Mouse (Mus musculus) retina, adult 2 months (tissue): Measurements from ENCODE around the gene Otub2.
A peak's percentile ranks its signal among the peaks of the same experiment; 100 is the strongest.

Experiments
- DNase-seq: peaks from one replicate; pipeline ENCODE4 v3.0.0-alpha.2; 2012; ENCODE audit warnings: low read depth, low spot score

The Otub2 gene

GRCm38 (mm10) chr12:103388505-103389347 is at the start of gene Otub2:
Otub2 (plus strand) TSS chr12:103388682.
- DNase-seq = peak; percentile 95

DNA sequence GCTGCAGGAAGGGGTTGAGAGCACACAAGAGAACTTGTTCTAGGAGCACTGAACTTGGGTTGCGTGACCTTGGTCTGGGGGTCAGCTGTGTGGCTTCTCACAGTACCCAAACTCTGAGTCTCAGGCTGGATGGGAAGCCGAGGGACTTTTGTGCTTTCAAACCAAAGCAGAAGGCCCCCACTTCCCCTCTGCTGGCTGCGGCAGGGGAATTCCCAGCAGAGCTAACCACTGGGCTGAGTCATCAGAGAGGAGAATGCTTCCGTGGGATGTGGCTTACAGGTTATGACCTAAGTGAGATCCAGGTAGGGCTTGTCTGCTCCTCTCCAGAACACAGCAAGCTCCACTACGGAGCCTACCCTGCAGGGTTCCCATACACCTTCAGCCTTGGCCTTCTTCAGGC is 47.3 kb upstream of the Otub2 start:
- no peak for DNase-seq

DNA sequence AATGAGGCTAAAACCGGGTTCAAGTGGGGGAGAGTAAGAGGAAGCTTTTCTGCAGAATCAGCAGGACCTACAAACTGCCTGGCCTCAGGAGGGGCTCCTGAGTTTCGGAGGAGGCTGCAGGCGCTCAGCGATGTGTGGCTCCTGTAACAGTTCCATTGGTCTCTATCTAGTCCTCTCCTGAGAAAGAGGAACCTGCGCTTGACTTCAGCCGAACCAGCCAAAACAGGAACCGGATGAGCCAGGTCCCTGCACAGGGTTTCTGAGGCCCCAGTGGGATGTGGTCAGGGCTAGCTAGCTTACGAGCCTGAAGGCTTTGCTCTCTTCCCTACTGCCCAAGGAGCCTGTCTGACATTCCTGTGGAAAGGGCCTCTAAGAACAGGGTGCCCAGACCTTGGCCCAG is 45.0 kb upstream of the Otub2 start:
- no peak for DNase-seq

- DNase-seq = no peak
Observed at GRCm38 (mm10) chr12:103344934-103345333, 43.5 kb upstream of the Otub2 start.

DNA sequence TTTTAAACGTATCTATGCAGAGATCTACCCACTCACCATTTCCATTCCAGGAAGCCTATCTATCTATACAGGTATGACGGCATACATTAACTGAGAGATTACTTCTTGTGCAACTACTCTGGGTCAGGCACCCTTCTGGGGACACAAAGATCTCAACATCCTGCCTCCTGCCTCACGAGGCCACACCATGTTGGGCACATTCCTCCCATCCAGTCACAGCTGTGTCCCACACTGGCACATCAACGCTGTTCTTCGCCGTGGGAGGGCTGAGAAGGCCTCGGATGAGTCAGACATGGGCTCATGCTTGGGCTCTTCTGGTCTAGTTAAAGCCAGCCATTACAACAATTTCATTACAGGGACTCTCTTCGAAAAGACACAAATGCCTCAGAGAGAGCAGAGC is 41.5 kb upstream of the Otub2 start:
- DNase-seq = no peak

DNA sequence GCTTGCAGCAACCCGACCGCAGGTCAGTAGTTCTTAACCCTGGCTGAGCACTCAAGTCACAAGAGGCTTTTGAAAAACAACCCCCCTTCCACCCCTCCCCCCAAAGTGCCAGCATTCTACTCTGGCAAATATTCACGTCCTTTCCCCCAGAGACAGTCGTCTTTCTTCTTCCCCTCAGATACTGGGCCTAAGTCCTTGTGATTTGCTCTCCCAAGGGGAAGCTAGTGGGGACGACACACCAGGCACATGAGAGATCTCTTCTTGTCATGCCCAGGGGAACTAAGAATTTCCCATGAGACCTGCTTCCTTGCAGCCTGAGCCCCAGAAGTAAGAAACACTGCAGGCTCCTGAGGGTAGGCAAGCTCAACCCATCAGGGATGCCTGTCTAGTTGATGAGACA is 41.1 kb upstream of the Otub2 start:
- no peak for DNase-seq

DNA sequence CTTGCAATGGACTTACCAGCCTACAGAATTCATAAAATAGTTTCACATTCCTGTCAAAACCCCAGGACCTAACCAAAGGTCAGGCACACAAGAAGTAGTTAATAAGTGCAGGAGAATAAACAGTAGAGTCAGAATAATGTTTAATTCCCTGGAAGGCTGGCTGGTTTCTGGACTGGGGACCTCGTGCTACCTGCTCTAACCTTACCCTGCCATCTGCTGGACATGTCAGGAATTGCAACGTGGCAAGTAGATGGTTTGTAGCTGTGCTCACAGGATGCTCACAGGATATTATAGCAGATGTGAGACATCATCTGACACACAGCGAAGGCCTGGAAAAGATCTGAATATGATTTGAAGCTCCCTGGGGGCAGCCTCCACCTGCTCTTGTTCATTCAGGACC is 40.0 kb upstream of the Otub2 start:
- DNase-seq = peak; percentile 72

GRCm38 (mm10) chr12:103352735-103353134 is 35.7 kb upstream of the Otub2 start:
- DNase-seq = no peak

GRCm38 (mm10) chr12:103353538-103353937 is 34.9 kb upstream of the Otub2 start:
- no peak for DNase-seq

DNA sequence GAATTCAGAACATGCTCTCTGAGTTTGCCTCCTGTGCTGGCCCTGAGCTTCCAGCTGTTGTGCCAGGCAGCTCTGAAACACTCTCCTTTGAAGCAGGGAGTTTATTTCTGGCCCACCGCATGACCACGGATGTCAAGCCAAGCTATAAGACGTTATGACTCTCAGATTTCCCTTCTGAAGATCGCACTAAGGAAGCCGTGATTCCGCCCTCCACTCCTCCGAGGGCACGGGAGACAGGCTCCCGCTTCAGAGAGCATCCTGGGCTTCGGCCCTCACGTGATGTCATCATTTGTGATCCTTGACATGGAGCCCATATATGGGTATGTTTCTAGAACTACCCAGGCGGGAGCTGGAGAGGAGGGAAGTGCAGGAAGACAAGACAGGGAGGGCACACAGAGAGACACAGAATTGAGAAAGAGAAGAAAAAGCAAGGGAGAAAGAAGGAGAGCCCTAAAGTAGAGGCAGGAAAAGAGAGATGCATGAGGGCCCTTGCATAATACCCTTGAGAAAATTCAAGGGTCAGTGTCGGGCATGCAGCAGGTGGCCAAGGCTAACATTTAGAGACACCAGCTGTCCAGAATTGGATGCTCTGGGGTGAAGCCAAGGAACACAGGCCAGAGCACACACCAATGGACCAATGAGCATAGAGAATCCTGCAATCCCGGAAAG is 32.6 kb upstream of the Otub2 start, which contains the start of gene Asb2:
Gene Asb2, minus strand, starts transcription at position 256 of the 669 bp plus-strand sequence.
- DNase-seq = no peak

DNA sequence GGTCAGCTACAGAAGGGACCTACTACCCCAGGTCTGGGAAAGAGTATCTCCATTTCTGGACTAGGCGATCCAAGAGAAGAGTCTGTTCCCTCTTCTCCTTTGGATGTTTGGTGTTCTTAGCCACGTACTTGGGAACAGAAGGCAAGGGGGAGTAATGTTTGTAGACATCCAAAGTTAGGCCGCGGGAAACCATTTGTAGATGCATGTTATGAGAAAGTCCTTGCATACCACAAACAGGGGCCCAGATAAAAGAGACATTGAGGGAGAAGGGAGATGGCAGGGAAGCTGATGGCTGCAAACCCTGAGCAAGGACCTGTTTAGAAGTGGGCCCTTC is 32.1 kb upstream of the Otub2 start:
- no peak for DNase-seq

DNA sequence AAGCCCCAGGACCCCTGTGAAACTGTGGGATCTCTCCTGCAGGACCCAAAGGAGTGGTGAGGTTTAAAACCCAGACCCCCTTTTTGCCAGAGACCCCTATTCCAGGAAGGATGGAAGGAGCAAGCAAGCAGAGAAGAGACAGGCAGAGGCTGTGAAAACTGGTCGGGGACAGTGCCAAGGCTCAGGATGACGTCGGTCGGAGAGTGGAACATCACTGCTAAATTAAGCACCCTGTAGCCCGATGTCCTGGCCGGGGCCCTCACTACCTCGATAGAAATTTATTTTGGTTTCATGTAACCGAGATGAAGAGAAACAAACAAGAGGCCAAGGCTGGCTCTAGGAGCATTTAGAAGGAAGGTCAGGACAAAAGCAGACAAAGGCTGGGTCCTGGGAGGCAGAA is 30.3 kb upstream of the Otub2 start:
- no peak for DNase-seq

DNA sequence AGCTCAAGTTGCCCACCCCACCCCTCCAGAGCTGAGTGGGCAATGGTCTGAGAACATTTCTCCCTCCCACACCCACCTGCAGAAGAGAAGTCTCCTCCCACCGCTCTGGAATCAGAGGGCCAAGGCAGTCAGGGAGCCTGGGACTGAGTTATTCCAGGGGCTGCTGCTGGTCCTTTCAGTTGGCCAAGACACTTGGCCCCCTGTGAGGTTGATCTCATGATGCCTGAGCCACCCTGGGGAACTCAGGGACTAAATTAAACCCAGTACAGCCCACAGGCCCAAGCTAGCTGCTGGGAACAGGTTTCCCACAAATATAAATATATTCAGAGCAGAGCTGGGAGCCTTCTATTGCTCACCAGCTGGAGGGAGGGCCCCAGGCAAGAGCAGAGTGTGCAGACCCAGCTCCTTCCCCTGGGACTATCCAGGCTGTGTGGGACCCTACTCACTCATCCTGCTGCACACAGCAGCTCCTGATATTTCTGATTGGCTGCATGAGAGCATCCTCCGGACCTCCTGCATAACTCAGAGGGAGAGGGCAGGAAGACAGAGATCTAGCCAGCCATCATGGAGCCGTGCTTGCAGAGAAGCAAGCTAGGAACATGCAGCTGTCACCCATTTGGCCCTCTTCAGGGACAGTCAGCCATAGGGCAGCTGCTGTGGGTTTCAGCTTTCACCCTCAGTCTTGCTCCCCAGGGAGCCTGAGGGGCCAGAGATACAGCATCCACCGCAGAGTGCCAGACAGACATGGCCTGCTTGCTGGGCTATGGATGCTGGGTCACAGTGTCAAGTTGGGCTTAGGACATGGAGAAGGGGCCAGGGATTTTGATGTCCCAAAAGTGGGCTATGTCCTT is 29.3 kb upstream of the Otub2 start:
- DNase-seq = no peak

DNA sequence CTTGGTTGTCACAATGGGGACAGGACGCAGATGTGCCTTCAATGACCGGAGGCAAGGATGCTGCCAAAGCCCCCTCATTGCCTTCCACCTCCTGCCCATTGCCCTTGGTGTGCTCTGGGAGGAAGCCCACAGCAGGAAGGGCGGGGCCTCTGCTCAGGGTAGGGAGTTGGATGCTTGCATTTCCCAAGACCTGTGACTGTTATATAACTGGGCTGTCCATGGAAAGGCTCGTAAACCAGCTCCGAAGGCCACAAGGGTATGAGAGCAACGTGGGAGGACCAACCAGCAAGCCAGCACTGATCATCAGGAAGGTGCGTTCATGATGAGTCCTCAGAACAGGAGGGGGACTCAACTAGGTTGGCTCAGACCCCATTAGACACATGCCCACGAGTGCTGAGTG is 27.7 kb upstream of the Otub2 start:
- DNase-seq = no peak

GRCm38 (mm10) chr12:103361539-103362307 is 26.8 kb upstream of the Otub2 start:
- DNase-seq = no peak

DNA sequence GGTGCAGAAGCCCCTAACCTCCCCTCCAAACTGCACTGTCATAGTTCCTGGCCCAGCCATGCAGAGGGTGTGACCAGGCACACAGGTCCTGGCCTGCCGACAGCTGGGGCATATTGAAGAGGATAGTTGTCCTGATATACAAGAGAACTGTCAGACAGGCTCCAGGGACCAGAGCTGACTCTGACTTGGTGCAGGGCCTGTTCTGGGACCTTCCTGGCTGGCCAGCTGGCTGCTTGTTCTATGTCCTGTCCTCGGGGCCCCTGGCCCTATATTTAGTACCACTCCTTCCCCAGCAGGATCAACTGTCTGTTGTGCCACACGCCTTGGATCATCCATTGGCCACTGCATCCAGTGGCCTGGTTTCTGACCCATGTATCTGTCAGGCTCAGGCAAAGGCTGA is 26.1 kb upstream of the Otub2 start:
- DNase-seq = no peak

- DNase-seq = no peak
Observed at GRCm38 (mm10) chr12:103367171-103367570, 21.3 kb upstream of the Otub2 start.

DNA sequence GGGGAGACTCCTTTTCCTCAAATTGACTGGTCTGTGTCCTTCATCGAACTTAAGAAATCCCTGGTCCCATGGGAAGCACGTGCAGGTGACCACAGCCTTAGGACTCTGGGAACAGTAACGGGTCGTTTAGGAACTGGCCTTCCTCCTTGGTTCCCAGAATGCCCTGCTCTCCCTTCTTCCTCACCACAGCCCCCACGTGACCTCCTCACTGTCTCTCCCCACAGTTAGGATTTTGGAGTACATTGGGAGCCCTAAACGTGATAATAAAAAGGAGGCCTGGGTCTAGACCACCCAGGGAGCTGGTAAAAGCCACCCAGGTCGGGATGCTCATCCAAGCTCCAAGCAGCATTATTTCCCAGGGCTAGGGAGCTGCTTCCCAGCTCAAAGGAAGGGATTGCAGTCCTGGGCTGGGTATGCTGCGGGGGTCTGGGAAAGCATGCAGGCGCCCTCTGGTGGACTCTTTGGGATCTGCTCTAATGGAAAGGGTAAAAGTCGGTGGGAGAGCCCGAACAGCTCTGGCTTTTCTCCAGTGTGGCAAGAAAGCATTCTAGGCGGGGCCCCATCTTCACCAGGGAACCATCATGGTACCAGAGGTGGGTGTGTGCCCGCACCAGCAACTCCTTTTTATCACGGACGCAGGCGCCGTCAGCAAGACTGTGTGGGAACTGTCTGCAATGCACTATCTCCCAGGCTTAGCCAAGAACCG is 20.7 kb upstream of the Otub2 start:
- no peak for DNase-seq

DNA sequence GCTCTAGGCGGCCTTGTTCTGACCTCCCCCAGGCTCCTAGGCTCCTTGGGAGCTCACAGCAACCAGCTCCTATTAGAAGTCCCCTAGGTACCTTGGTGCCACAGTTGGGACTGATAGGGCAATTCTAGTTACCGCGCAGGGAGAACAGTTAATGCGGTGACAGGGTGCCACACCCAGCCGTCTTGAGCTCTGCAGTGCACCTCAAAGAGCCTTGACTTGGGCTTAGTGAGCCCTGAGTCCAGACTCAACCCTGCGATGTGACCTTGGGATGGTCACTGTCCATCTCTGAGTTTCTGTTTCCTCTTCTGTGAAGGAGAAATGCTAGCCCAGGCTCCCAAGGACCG is 20.2 kb upstream of the Otub2 start:
- no peak for DNase-seq

DNA sequence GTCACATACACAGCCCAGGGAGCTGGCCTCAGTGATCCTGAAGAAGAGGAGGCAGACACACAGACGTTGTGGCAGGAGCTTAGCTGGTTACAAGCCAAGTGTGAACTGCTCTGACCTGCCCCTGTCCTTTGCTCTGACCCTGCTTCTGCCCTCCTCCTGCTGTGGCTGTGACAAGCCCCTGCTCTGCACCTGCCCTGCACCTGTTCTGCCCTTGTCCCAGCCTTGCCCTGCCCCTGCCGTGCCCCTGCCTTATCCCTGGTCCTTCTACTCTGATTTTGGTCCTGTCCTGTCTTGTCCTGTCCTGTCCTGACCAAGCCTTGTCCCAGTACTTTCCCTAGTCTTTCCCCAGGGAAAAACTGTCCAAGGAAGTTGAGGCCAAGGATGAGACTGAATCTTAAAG is 19.7 kb upstream of the Otub2 start:
- DNase-seq = no peak

GRCm38 (mm10) chr12:103370861-103371260 is 17.6 kb upstream of the Otub2 start:
- no peak for DNase-seq
